Mouse (Mus musculus): Measurements from ENCODE around the gene Tbcel.

DNA sequence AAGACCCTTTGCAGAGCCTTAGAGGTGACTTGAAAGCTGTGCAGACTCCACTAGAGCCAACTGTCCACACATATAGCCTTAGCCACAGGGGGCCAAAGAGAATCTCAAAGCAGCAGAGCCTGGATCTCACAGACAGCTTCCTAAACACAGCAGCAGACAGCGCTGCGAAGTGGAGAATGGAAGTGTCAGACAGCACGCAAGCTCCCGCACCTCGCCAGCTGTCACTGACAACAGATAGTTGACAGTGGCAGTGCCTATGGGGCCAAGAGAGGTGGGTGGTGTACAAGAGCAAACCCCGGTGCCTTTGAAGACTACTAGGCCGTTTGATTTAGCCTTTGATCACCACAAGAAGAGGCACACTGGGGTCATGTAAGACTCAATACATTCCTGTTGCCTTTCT lies 41.4 kb upstream of the Tbcel start:
- TF ChIP-seq GATA1 (IDR thresholded peaks at IDR 0.05; ENCODE audit: low read depth, low read length) (no peak), RCOR1 (IDR thresholded peaks at IDR 0.05; ENCODE audit: low read depth, low read length) (no peak), ZNF384 (IDR thresholded peaks at IDR 0.05; ENCODE audit: low read depth, low read length) (no peak), USF2 (IDR thresholded peaks at IDR 0.05; ENCODE audit: borderline replicate concordance in 1 of 2, insufficient read depth in 1 of 2, low read depth in 1 of 2, low read length in 2 of 2) (no peak), EP300 (IDR thresholded peaks at IDR 0.05; ENCODE audit: low read depth in 1 of 2, low read length in 2 of 2) (no peak)

Measured in MEL (cell line).